Mouse (Mus musculus) kidney, postnatal 0 days (tissue): ENCODE data around the gene Spink8. TPM values are rescaled to one million over a fixed set of nuclear protein-coding genes. Genes with fewer than 3 reads are reported as not detected.

ENCODE experiments used
- ATAC-seq: fragments of 200-750 bp; cut with Nextera tagmentation; replicated peaks from 2 replicates; pipeline ENCODE4 v1.8.0; 2017; ENCODE audit warnings: low read depth, moderate number of reproducible peaks, moderate TSS enrichment, moderate library complexity; ENCODE audit not compliant: low FRiP score
- DNase-seq: peaks from one replicate; pipeline ENCODE4 v3.0.0-alpha.2; 2016; ENCODE audit warnings: low spot score
- H3K27ac ChIP-seq: fragments of 300-500 bp; sonication (generic); 2 replicates; pipeline ENCODE4 v1.5.1; 2014; ENCODE audit warnings: mild to moderate bottlenecking
- H3K27me3 ChIP-seq: fragments of 300-500 bp; sonication (generic); 2 replicates; pipeline ENCODE4 v1.6.1; 2014; ENCODE audit warnings: low read length, mixed read lengths; ENCODE audit not compliant: insufficient read depth
- H3K36me3 ChIP-seq: fragments of 300-500 bp; sonication (generic); 2 replicates; pipeline ENCODE4 v1.6.1; 2014; ENCODE audit warnings: low read length, mixed read lengths; ENCODE audit not compliant: insufficient read depth
- H3K4me1 ChIP-seq: fragments of 300-500 bp; sonication (generic); replicated peaks from 2 replicates; pipeline ENCODE4 v1.6.1; 2014; ENCODE audit warnings: antibody characterized with exemption, low read length, mixed read lengths; ENCODE audit not compliant: insufficient read depth
- H3K4me2 ChIP-seq: fragments of 300-500 bp; sonication (generic); 2 replicates; pipeline ENCODE4 v1.6.1; 2014; ENCODE audit warnings: mild to moderate bottlenecking, low read length, moderate library complexity, mixed read lengths
- H3K4me3 ChIP-seq: fragments of 300-500 bp; sonication (generic); replicated peaks from 2 replicates; pipeline ENCODE4 v1.5.1; 2014; ENCODE audit warnings: low read depth, low read length
- H3K9ac ChIP-seq: fragments of 300-500 bp; sonication (generic); 2 replicates; pipeline ENCODE4 v1.6.1; 2014; ENCODE audit warnings: low read depth, low read length
- H3K9me3 ChIP-seq: fragments of 300-500 bp; sonication (generic); replicated peaks from 2 replicates; pipeline ENCODE4 v1.6.1; 2016; ENCODE audit warnings: low read length, inconsistent platforms, mixed read lengths
- CTCF ChIP-seq: IDR thresholded peaks from 2 replicates; pipeline ENCODE4 v1.5.1; 2016; ENCODE audit warnings: antibody characterized with exemption, low read depth, mild to moderate bottlenecking, moderate library complexity
- WGBS: fragments of 180-500 bp; shearing (Covaris S2); extraction: QIAGEN DNeasy Blood & Tissue Kit; methylation state at CpG from one replicate; pipeline ENCODE4 v1.1.7; 2014; 5-methylcytosine and 5-hydroxymethylcytosine counted together
- polyA plus RNA-seq: library from polyadenylated mRNA; unstranded; fragments of >200 nt; fragmentation: Nextera tagmentation; extraction: Ambion mirVana; gene quantifications from 2 replicates; pipeline ENCODE4 v1.2.1, GENCODE M21; 2015

Gene Spink8
- polyA plus RNA-seq, 1 experiment from 2014 or later = 206 TPM

DNA sequence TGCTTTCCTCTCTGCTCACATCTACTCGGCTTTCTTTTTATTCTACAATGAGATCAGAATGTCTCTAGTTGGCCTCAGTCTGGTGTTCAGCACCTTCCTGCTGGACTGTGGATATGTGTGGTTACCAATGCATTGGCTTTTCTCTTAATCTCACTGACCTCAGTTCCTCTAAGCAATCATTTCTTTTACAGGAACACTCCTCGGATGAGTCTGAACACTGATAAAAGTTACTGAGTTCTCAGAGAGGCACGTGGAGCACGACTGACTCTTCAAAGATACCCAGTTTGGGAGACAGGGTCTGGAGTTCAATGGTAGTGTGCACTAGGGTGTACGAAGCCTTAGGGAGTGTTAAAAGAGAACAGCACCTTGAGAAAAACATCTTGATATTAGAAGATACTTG is 14.1 kb downstream of the Spink8 start:
- TF ChIP-seq CTCF = no peak
- Histone ChIP-seq H3K27ac (no peak overlapping the region), H3K27me3 (no peaks in the 10 kb centered on the region), H3K9ac (no peak overlapping the region), H3K9me3 (no peaks in the 10 kb centered on the region), H3K4me3 (no peak overlapping the region), H3K4me2 (no peak overlapping the region), H3K36me3 (0 out of 2 replicates have a peak, but pooled peaks cover 3% of the 10 kb centered on the region), H3K4me1 (no peaks in the 10 kb centered on the region)
- ATAC-seq (no peak), DNase-seq (no peak)
- WGBS = 73% methylated on average over 5 of the region's 5 CpGs

DNA sequence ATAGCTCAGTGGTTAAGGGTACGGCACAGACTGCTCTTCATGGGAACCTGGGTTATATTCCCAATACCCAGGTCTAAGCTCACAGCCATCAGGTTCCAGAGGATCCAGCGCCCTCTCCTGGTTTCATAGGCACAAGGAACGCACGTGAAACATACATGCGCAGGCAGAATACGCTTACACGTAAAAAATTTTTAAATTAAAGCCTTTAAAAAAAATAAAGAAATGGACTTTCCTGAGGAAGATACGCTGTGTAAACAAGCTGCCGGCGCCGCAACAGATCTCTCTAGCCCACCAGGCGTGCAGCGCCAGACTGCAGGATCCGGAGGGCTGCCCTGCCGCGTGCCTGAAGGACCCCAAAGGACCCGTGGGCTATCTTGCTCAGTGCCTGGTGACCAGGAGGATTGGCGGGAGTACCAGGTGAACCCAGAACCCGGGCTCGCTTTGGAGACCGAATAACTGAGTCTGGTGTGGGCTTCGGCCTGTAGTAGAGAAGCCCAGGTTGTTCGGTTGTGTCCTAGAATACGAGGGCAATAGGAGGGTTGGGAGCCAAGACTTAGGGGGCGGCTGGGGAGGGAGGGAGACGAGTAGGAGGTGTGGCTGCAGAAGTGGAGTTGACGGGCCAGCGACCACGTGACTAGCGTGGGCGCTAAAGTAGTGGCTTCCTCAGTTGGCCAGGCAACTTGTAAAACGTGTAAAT is 20.5 kb downstream of the Spink8 start, which contains the start of gene Nme6:
Nme6 (plus strand) TSS at position 359 of the 697 bp plus-strand sequence.
- H3K27me3 ChIP-seq = no peaks in the 10 kb centered on the region
- DNase-seq = peak; percentile 93
- WGBS = under 1% methylated on average over 32 of the region's 32 CpGs
- no peaks in the 10 kb centered on the region for H3K9me3 ChIP-seq
- 0 out of 2 replicates have a peak, but pooled peaks cover 9% of the 10 kb centered on the region for H3K36me3 ChIP-seq
- no peaks in the 10 kb centered on the region for H3K4me1 ChIP-seq
- ATAC-seq = peak; percentile 95
- H3K27ac ChIP-seq = peak within 1 kb of the TSS; percentile 77
- peak within 1 kb of the TSS; percentile 58 for H3K4me3 ChIP-seq
- TF ChIP-seq CTCF = peak; percentile 80
- H3K9ac ChIP-seq = peak within 1 kb of the TSS; percentile 70
- peak within 1 kb of the TSS; percentile 82 for H3K4me2 ChIP-seq

DNA sequence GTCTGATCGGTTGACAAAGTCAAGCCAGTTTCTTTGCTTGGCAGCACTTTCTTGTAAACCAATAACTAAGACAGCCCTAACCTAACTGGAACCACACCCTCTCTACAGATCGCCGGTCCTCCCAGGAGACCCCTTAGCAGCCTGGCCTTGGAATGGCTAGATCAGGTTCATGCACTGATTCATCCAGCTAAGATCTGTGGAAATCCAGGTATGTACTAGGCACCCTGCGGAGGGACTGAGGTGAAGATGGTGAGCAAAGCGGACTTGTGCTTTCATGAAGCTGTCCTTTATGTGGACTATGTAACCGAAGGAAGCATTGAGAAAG is 21.0 kb downstream of the Spink8 start:
- Histone ChIP-seq H3K9me3 (no peaks in the 10 kb centered on the region), H3K27me3 (no peaks in the 10 kb centered on the region), H3K4me1 (no peaks in the 10 kb centered on the region), H3K4me3 (peak overlapping the region; percentile 58), H3K4me2 (peak overlapping the region; percentile 82), H3K9ac (peak overlapping the region; percentile 70), H3K36me3 (0 out of 2 replicates have a peak, but pooled peaks cover 14% of the 10 kb centered on the region), H3K27ac (peak overlapping the region; percentile 77; the same call in 1 of the 2 replicates)
- DNase-seq (no peak), ATAC-seq (peak; percentile 68)
- 8% methylated on average over 6 of the region's 6 CpGs for WGBS
- no peak for TF ChIP-seq CTCF

DNA sequence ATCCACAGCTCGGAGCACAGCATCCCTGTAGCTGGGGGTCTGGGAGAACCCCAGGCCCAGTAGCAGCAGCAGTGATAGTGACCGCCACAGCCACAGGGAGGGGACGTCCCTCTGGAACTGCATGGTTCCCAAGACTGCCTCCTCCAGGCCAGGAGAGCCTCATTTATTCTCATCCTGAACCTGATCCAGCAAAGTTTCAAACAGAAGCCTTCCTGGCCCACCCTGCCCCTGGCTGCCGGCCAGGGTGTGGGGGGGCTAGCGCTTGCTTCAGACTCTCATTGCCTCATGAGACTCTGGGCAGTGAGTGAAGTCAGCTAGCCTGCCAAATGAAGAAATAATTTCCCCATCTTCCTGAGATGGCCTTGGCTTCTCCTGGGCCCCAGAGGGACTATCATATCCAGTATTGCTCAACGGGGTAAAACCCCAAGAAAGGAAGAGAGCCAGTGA is 37.3 kb downstream of the Spink8 start, which contains the start of gene Camp:
Camp (minus strand) TSS at position 306 of the 447 bp plus-strand sequence.
- Histone ChIP-seq H3K4me3 (no peak within 1 kb of the TSS), H3K4me2 (no peak within 1 kb of the TSS), H3K27me3 (no peaks in the 10 kb centered on the region), H3K27ac (no peak within 1 kb of the TSS), H3K9me3 (no peaks in the 10 kb centered on the region), H3K4me1 (no peaks in the 10 kb centered on the region), H3K9ac (no peak within 1 kb of the TSS), H3K36me3 (peaks cover 4% of the 10 kb centered on the region; the same call in 1 of the 2 replicates)
- DNase-seq (peak; percentile 14), ATAC-seq (no peak)
- no peak for TF ChIP-seq CTCF
- 56% methylated on average over 6 of the region's 6 CpGs for WGBS

DNA sequence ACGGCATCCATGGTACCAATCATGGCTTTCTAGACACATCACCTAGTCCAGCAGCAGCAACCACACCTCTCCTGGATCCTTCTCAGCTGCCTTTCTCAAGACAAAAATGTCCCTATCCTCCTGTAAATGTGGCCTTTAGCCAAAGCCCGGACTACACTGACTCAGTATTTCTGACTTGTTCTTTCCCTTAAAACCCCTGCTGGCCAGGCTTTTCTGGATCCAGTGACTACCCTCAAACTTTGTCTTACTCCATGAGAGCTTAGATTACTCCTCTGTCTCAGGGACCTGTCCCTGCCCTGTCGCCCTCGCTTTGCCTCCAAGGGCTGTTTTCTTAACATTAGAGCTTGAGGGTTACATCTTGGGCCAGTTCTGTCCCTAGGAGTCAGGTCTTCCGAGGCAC is 38.0 kb downstream of the Spink8 start:
- peaks cover 4% of the 10 kb centered on the region; the same call in 1 of the 2 replicates for H3K36me3 ChIP-seq
- H3K27ac ChIP-seq = no peak overlapping the region
- no peak overlapping the region for H3K4me3 ChIP-seq
- H3K4me1 ChIP-seq = no peaks in the 10 kb centered on the region
- H3K9me3 ChIP-seq = no peaks in the 10 kb centered on the region
- H3K9ac ChIP-seq = no peak overlapping the region
- H3K27me3 ChIP-seq = no peaks in the 10 kb centered on the region
- 82% methylated on average over 5 of the region's 5 CpGs for WGBS
- DNase-seq = no peak
- no peak for TF ChIP-seq CTCF
- no peak overlapping the region for H3K4me2 ChIP-seq
- ATAC-seq = no peak

DNA sequence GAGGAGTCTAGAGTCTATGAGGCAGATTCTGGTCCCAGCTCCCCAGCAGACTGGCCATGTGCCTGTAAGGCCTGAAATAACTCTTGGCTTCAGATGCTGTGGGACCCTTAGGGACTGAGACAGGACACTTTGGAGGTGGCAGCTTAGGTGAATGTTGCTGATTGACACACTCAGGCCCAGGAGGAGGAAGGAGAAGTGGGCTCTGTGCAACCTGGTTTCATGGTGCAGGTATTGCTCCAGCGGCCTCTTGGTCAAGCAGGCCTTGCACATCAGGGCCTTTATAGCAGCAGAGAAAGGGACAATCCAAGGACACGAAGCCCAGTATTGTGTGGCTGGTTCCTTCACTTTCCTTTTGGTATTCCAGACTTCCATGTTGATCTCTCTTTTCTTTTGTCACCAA is 42.3 kb downstream of the Spink8 start:
- H3K27ac ChIP-seq = no peak overlapping the region
- ATAC-seq (no peak), DNase-seq (no peak)
- no peak overlapping the region for H3K9ac ChIP-seq
- no peaks in the 10 kb centered on the region for H3K36me3 ChIP-seq
- TF ChIP-seq CTCF = no peak
- H3K9me3 ChIP-seq = no peaks in the 10 kb centered on the region
- H3K27me3 ChIP-seq = no peaks in the 10 kb centered on the region
- WGBS = 85% methylated on average over 2 of the region's 2 CpGs
- no peak overlapping the region for H3K4me3 ChIP-seq
- no peaks in the 10 kb centered on the region for H3K4me1 ChIP-seq
- H3K4me2 ChIP-seq = no peak overlapping the region
